Mouse (Mus musculus) ES-Bruce4 (cell line): Measurements from ENCODE around the gene Zc3hc1.

ENCODE experiments used
- CTCF ChIP-seq: IDR thresholded peaks from one replicate; pipeline ENCODE4 v1.8.1; 2011; ENCODE audit warnings: low read depth, low read length
- POLR2A ChIP-seq: IDR thresholded peaks from one replicate; pipeline ENCODE4 v1.8.1; 2011; ENCODE audit warnings: low read length; ENCODE audit not compliant: insufficient read depth

DNA sequence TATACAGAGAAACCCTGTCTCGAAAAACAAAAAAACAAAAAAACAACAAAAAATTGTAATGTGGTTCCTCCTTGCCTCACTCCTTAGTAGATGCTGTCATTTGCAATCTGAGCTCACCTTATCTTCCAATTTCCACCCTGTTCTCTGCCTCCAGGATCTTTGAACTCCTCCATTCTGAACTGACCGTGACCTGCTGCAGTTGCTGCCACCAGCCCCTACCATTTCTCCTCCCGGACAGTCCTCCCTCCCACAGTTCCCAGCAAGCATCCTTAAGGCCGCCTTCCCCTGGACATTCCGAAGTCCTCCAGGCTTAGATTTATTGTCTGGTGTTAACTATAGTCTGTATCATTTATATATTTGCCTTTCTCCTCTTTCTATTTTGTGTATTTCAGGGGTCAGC, 60.1 kb downstream of the Zc3hc1 start:
- TF ChIP-seq CTCF (no peak), POLR2A (no peak)
